Mouse (Mus musculus): ENCODE results near the gene Rab15. TPM values are rescaled to one million over a fixed set of nuclear protein-coding genes. Genes with fewer than 3 reads are reported as not detected.

The Rab15 gene
- polyA plus RNA-seq, 1 experiment: 10.5 TPM

GRCm38 (mm10) chr12:76765901-76766630, 56.6 kb downstream of the Rab15 start:
- no peak overlapping the region for H3K27ac ChIP-seq (ENCODE audit: insufficient read depth, low read length)
- H3K4me1 ChIP-seq (ENCODE audit: control insufficient read depth, insufficient read depth, low read length): no peaks in the 10 kb centered on the region
- TF ChIP-seq CTCF (IDR thresholded peaks at IDR 0.05; ENCODE audit: borderline replicate concordance, insufficient read depth, low read length): no peak
- peak overlapping the region; percentile 54 for H3K4me3 ChIP-seq (ENCODE audit: insufficient read depth, low read length)

- TF ChIP-seq CTCF (IDR thresholded peaks at IDR 0.05; ENCODE audit: borderline replicate concordance, insufficient read depth, low read length): no peak
- TF ChIP-seq POLR2A (IDR thresholded peaks at IDR 0.05; ENCODE audit: low read depth, low read length): peak; percentile 90
- no peaks in the 10 kb centered on the region for H3K4me1 ChIP-seq (ENCODE audit: control insufficient read depth, insufficient read depth, low read length)
- H3K27ac ChIP-seq (ENCODE audit: insufficient read depth, low read length): no peak within 1 kb of the TSS
- peak within 1 kb of the TSS; percentile 54 for H3K4me3 ChIP-seq (ENCODE audit: insufficient read depth, low read length)
Observed at GRCm38 (mm10) chr12:76765354-76765851, 57.3 kb downstream of the Rab15 start, which contains the start of the genes Churc1 and Fntb. Gene Churc1, plus strand, starts transcription at chr12:76765538. Gene Fntb, plus strand, starts transcription at chr12:76765589.

- H3K4me3 ChIP-seq (ENCODE audit: insufficient read depth, low read length): no peak overlapping the region
- H3K27ac ChIP-seq (ENCODE audit: insufficient read depth, low read length): no peak overlapping the region
- no peaks in the 10 kb centered on the region for H3K4me1 ChIP-seq (ENCODE audit: control insufficient read depth, insufficient read depth, low read length)
- no peak for TF ChIP-seq POLR2A (IDR thresholded peaks at IDR 0.05; ENCODE audit: low read depth, low read length)
- no peak; the same call in 1 of the 2 replicates for TF ChIP-seq CTCF (IDR thresholded peaks at IDR 0.05; ENCODE audit: borderline replicate concordance, insufficient read depth, low read length)
Observed at GRCm38 (mm10) chr12:76752652-76753318, 69.9 kb downstream of the Rab15 start.

DNA sequence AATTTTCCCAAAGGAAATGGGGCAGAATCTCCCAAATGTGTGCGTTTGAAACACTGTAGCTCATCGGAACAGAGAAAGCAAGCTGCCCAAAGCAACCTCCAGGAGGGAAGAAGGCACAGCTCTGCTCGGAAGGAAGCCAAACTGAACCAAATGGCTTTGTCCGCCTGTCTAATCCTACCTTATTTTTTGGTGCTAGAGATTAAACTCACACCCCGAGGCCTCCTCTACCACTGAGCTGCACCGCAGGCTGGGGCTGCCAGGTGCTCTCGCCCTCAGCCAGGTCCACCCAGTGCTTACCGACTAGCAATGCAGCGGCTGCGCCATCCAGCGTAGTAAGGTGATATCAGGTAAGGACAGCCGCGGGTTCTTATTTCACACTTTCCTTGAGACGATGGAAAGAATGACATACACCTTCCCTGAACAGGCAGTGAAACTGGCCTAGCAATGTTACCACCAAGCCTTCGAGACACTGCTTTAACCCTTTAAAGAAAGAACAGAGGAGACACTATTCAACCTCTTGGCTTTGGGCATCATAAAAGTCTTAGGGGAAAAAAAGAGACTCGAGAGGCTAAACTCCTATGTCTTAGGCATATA, 71.7 kb downstream of the Rab15 start:
- TF ChIP-seq POLR2A (IDR thresholded peaks at IDR 0.05; ENCODE audit: low read depth, low read length): no peak
- no peak for TF ChIP-seq CTCF (IDR thresholded peaks at IDR 0.05; ENCODE audit: borderline replicate concordance, insufficient read depth, low read length)
- no peak overlapping the region for H3K4me3 ChIP-seq (ENCODE audit: insufficient read depth, low read length)
- H3K4me1 ChIP-seq (ENCODE audit: control insufficient read depth, insufficient read depth, low read length): no peaks in the 10 kb centered on the region
- no peak overlapping the region for H3K27ac ChIP-seq (ENCODE audit: insufficient read depth, low read length)

Other genes starting within 250 kb of the Rab15 start
- gene Sptb, start 112.4 kb downstream of the Rab15 start, polyA plus RNA-seq (2011; ENCODE audit: insufficient read length, low read depth, missing spikeins): not detected in 2 replicates
- gene Churc1, start 57.4 kb downstream of the Rab15 start, polyA plus RNA-seq (2011; ENCODE audit: insufficient read length, low read depth, missing spikeins): 43.3 and 44.5 TPM in 2 replicates
- gene Fntb, start 57.3 kb downstream of the Rab15 start, polyA plus RNA-seq (2011; ENCODE audit: insufficient read length, low read depth, missing spikeins): 51.9 and 81.7 TPM in 2 replicates
- not detected in 2 replicates for gene Gpx2, start 27.4 kb downstream of the Rab15 start, polyA plus RNA-seq (2011; ENCODE audit: insufficient read length, low read depth, missing spikeins)
- 83.3 and 98.7 TPM in 2 replicates for gene Max, start 139.3 kb upstream of the Rab15 start, polyA plus RNA-seq (2011; ENCODE audit: insufficient read length, low read depth, missing spikeins)

Measured in embryonic fibroblast, embryonic 13.5 days (primary cell).